Mouse (Mus musculus): ENCODE data around the gene Krt15.

- no peak for TF ChIP-seq POLR2A (IDR thresholded peaks at IDR 0.05; ENCODE audit: borderline replicate concordance, extremely low read depth, insufficient read depth, insufficient read length, poor library complexity, severe bottlenecking)
- TF ChIP-seq CTCF (IDR thresholded peaks at IDR 0.05; ENCODE audit: borderline replicate concordance, extremely low read depth, insufficient read depth, insufficient read length) = no peak
Observed at GRCm38 (mm10) chr11:100181725-100182124, 46.0 kb upstream of the Krt15 start.

All from brain, embryonic 14.5 days (tissue).